Mouse (Mus musculus) spleen, adult 12 weeks (tissue): ENCODE measurements around the gene Pla2g15.
"Not testable (repeated sequence)": the region's sequence is repeated elsewhere in the genome, so short reads cannot be mapped to it uniquely, and the experiment has no call there.

ENCODE experiments used
- DNase-seq: peaks from one replicate; pipeline ENCODE4 v3.0.0; 2022; ENCODE audit warnings: low spot score

Gene Pla2g15

DNA sequence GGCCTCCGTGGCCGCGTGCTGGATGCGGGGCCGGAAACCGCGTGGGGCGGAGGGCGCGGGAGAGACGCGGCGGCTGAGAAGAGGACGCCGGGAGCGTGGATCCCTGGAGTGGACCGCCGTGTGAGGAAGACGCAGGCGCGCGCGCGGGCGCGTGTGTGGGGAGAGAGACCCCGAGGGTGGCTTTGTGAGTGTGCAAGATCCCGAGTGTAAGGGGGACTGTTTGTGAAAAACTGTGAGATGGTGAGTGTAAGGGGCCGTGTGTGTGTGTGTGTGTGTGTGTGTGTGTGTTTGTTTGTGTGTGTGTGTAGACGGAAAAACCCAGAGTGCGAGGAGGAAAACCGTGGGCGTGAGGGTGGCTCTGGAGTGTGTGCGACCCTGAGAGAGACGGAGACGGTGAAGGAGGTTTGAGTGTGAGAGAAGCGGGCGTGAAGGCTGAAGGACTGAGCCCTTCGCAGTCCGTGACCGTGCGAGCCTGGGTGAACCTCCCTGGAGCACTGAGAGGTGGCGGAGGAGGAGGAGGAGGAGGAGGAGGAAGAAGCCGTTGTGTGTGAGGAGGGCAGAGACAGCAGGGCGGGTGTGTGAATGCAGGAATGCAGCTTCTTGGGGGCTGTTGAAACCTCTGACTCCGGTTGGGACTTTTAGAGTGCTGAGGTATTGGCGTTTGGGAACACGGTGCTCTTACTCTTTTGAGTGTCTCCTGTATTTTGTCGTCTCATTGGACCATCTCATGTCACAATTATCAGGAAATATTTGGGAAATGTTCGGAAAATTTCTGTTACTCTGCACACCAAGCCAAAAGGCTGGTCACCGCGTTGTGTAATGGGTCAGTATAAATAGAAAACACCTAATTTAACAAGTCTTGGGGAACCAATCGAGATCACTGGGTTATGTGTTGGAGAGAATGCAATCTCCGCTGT lies 19.1 kb downstream of the Pla2g15 start:
- DNase-seq: peak; percentile 8

- DNase-seq: no peak
Measured at GRCm38 (mm10) chr8:106169934-106170480, 19.8 kb downstream of the Pla2g15 start.

DNA sequence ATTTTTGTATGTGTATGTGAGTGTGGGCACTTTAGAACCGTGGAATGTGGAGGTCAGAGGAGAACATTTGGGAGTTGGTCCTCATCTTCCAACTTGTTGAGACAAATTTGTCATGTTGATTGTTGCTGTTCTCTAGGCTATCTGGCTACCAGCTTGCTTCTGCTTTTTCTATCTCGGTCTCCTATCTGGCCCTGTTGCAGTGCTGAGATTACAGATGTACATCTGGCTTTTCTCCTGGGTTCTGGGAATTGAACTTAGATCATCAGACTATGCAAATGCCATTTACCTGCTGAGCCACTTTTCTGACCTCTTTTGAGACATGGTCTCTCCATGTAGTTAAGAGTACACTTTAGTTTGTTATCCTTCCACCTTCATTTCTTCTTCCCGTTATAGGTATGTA lies 23.4 kb downstream of the Pla2g15 start:
- no peak for DNase-seq

- DNase-seq: no peak
Measured at GRCm38 (mm10) chr8:106176891-106177290, 26.7 kb downstream of the Pla2g15 start.

DNA sequence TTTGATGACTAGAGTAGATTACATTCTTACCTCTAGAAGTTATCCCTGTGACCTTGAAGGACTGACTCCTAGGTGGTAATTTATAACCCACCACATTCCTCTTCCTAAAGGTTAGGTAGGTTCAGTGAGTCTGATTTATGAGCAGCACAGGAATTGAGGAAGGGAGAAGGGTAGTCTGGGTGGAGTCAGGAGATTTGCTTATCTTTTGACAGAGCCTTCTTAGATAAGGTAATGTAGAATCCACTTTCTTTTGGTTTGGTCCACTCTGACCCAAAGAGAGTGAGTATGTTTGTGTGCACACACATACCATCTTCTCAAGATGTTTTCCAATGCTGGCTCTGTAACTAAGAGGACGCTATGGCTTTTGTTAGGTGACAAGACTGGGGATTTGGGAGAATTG lies 27.4 kb downstream of the Pla2g15 start:
- no peak for DNase-seq

GRCm38 (mm10) chr8:106178428-106178827 lies 28.2 kb downstream of the Pla2g15 start:
- no peak for DNase-seq

- DNase-seq: no peak
Measured at GRCm38 (mm10) chr8:106185628-106186270, 35.5 kb downstream of the Pla2g15 start.

DNA sequence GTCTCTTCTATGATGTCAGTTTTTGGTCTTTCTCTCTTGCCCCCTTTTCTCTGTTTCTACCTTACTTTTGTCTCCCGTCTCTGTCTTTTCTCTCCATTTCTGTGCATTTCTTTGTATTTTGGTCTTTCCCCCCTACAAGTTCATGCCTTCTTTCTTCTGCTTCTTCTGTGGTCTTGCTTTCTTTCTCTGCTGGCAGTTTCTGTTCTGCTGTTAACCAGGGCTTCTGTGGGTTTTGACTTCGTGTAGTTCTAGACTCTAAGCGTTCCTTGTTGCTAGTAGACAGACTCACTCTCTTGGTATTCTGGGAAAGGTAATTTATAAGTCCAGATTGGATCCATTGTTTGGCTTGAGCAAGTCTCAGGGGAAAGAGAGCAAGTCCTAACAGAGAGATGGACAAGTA lies 36.2 kb downstream of the Pla2g15 start:
- DNase-seq: no peak

GRCm38 (mm10) chr8:106189162-106189561 lies 39.0 kb downstream of the Pla2g15 start:
- DNase-seq: no peak

- DNase-seq: no peak
Measured at GRCm38 (mm10) chr8:106191639-106192038, 41.4 kb downstream of the Pla2g15 start.

DNA sequence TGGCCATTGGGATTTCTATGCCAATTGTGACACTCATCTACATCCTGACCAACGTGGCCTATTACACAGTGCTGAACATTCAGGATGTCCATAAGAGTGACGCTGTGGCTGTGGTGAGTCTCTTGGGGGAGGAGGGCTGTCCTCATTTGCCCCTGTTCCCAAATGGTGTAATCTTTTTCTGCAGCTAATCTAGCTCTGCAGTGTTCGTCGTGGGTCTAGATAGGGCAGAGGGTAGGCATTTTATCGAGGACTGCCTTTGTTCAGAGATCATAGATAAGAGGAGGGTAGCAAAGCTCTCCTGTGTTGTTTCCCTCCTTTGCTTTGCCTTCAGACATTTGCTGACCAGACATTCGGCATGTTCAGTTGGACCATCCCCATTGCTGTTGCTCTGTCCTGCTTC lies 43.0 kb downstream of the Pla2g15 start:
- no peak for DNase-seq

- DNase-seq: no peak
Measured at GRCm38 (mm10) chr8:106194062-106194461, 43.9 kb downstream of the Pla2g15 start.

- DNase-seq: no peak
Measured at GRCm38 (mm10) chr8:106198741-106199140, 48.5 kb downstream of the Pla2g15 start.

DNA sequence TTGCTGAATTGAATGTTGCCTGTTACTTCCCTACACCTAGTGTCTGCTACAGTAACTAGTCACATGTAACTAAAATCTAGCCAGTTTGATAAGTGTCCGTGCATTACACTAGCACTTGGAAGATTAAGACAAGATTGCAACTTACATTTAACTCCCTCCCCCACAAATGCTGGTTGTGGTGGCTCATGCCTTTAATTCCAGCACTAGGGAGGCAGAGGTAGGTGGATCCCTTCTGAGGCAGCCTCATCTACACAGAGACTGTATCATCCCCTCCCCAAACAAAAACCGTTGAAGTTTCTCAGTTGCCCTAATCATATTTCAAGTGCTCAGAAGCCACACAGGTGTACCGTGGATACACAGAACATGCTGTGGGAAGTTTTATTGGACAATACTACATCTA lies 49.4 kb downstream of the Pla2g15 start:
- not testable (repeated sequence) for DNase-seq

DNA sequence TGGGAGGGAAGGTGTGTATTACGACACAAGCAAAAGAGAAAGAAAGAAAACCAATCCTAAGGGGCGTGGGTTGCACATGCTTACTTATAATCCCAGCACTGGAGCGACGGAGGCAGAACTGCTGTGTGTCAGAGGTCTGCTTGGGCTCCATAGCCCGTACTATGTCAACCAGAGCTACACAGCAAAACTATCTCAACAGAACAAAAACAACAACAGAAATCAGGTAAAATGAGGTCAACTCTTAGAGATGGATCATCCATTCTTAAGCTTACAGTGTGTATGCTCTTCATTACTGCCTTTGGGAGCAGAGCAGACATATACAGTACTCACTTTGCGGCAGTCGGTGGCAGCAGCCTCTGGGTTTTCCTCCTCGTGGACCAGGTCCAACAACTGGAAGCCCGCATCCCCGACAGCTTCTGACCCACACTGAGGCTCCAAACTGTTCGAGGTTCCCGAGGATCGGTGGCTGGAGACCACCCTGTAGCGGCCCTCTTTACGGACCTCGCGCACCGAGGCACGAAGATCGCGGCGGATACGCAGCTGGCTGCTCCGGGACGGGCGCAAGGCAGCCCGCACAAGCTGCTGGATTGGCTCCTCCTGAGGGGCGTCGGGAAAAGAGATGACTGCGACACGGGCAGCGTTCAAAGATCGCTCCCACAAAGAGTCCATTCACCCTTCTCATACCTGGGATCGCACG lies 60.0 kb downstream of the Pla2g15 start:
- peak; percentile 2 for DNase-seq

DNA sequence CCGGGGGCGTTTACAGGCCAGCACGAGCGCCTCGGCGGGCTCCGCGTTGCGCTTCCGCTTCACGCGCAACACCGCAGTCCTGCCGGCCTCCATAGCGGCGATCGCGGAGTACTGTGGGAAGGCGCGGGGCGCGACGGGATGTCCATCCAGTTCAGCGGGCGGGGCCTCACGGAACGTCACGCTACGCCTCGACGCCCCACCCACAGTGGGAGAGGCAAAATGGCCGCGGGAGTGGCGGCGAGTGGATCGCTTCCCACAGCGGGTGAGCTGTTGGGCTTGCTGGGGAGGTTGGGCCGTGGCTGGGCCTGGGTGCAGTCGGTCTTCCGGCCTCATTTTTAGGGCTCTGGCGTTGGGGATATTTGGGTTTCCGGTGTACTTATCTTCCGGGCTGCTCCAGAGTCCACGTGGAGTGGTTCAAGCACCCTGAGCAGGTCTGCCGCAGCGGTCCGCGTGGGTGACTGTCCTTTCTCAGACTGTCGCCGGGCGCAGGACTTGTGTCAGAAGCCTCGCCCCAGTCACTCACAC lies 60.7 kb downstream of the Pla2g15 start, which contains the start of the genes Slc7a6os and Prmt7:
TSS of gene Slc7a6os (minus strand) at position 115 of the 525 bp plus-strand sequence.
TSS of gene Prmt7 (plus strand) at position 116 of the 525 bp plus-strand sequence.
- DNase-seq: peak; percentile 92

GRCm38 (mm10) chr8:106211421-106211820 lies 61.2 kb downstream of the Pla2g15 start:
- no peak for DNase-seq

DNA sequence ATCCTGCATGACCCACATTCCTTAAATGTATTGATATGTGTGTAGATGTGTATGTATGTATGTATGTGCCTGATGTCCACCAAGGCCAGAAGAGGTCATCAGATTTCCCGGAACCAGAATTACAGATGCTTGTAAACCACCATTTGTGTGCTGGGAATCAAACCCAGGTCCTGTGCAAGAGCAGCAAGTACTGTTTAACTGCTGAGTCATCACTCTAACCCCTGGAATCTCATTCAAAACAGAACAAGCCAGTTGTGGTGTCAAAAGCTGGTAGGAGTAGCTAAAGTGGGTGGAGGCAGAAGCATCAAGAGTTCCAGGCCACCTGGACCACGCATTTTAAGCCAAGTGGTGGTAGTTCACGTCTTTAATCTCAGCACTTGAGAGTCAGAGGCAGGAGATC lies 63.8 kb downstream of the Pla2g15 start:
- DNase-seq: no peak
